Mouse (Mus musculus): ENCODE measurements around the gene Grid1. TPM values are rescaled to one million over a fixed set of nuclear protein-coding genes. Genes with fewer than 3 reads are reported as not detected.

Gene Grid1
- polyA plus RNA-seq, 1 experiment from 2014 or later, result 0.61 TPM

DNA sequence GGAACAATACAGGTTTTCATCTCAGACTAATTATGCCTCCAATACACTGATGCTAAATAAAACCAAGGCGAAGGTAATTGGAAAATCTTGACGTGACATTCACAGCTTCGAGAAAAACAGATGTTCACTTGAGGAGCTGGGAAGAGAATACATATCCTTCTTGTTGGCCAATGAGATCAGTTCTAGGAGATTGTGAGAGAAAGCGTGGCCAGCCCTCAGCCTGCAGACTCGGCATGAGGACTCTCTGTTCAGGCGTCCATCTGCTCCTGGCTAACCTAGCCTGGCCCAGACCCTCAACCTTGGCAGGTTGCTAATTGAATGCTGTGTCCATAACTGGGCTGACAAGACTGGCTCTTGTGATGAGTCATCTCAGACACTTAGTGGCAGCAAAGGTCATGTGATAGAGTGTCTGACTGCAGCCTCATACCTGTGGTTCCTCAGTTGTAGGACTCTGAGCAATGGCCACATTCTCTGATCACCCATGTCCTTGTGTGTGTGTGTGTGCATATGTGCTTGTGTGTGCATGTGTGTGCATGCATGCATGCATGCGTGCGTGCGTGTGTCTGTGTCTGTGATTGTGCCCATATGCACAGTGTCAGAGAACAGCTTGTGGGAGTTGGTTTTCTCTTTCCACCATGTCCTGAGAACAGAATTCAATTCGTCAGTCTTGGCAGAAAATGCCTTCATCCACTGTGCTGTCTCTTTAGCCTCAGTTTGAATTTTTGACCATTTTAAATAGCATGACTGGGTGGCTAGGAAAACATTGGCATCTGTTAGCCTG is 225.2 kb downstream of the Grid1 start:
- 90% methylated on average over 10 of the region's 10 CpGs for WGBS

DNA sequence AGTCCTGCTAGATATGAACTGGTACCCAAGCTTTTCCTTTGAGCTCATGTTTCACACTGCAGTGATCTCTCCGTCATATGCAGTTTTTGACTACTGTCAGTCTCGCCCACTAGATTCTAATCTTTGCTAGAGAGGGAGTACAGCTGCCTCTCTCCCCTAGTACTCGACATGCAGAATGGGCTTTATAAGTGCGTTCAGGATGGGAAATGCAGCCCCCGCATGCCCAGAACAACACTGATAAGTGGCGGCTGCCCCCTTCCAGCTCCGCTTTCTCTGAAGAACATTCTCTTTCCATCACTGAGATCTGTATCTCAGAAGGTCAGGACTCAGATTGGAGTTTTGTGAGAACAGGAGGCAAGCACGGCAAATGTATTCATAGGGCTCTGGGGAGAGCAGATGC is 229.3 kb downstream of the Grid1 start:
- no peak for ATAC-seq (ENCODE audit: low FRiP score)
- 84% methylated on average over 8 of the region's 8 CpGs for WGBS
- Histone ChIP-seq H3K27ac (ENCODE audit: low read depth, low read length) (no peak overlapping the region), H3K36me3 (ENCODE audit: control insufficient read depth, insufficient read depth, low read length) (no peaks in the 10 kb centered on the region), H3K4me1 (ENCODE audit: control insufficient read depth, insufficient read depth, low read length) (no peaks in the 10 kb centered on the region), H3K4me3 (ENCODE audit: low read depth, low read length) (no peak overlapping the region), H3K9ac (ENCODE audit: low read length) (no peak overlapping the region), H3K27me3 (ENCODE audit: control insufficient read depth, insufficient read depth, low read length) (no peaks in the 10 kb centered on the region), H3K9me3 (ENCODE audit: control insufficient read depth, low read length) (no peaks in the 10 kb centered on the region), H3K4me2 (no peak overlapping the region)
- no peak for DNase-seq (ENCODE audit: low spot score, missing footprints)

More for the DNA sequence above, 225.2 kb downstream of the Grid1 start:
- no peak overlapping the region for H3K27ac ChIP-seq (ENCODE audit: low read depth, low read length)
- H3K27me3 ChIP-seq (ENCODE audit: control insufficient read depth, insufficient read depth, low read length), result no peaks in the 10 kb centered on the region
- no peaks in the 10 kb centered on the region for H3K9me3 ChIP-seq (ENCODE audit: control insufficient read depth, low read length)
- ATAC-seq (ENCODE audit: low FRiP score) (no peak), DNase-seq (ENCODE audit: low spot score, missing footprints) (no peak)
- no peak overlapping the region for H3K4me2 ChIP-seq
- H3K9ac ChIP-seq (ENCODE audit: low read length), result no peak overlapping the region
- H3K4me1 ChIP-seq (ENCODE audit: control insufficient read depth, insufficient read depth, low read length), result no peaks in the 10 kb centered on the region
- H3K36me3 ChIP-seq (ENCODE audit: control insufficient read depth, insufficient read depth, low read length), result no peaks in the 10 kb centered on the region
- no peak overlapping the region for H3K4me3 ChIP-seq (ENCODE audit: low read depth, low read length)

DNA sequence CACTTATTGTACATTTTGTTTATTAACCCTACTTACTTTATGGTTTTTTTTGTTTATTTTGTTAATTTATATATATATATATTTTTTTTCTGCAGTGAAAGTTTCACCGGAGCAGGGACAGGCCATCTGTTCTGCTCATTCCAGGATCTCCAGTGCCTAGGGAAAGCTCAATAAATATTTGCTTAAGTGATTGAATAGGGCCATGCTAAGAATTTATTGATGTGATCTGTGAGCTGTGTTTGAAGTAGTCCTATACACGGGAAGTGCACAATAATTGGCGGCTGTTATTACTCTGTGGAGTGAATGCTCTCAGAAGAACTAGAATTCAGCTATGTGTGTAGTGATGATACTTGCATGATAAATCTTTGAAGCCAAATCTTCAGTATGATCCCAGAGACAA is 234.2 kb downstream of the Grid1 start:
- H3K27ac ChIP-seq (ENCODE audit: low read depth, low read length), result no peak overlapping the region
- H3K36me3 ChIP-seq (ENCODE audit: control insufficient read depth, insufficient read depth, low read length), result no peaks in the 10 kb centered on the region
- DNase-seq (ENCODE audit: low spot score, missing footprints) (no peak), ATAC-seq (ENCODE audit: low FRiP score) (peak; percentile 64; the same call in 1 of the 2 replicates)
- H3K27me3 ChIP-seq (ENCODE audit: control insufficient read depth, insufficient read depth, low read length), result no peaks in the 10 kb centered on the region
- no peak overlapping the region for H3K4me3 ChIP-seq (ENCODE audit: low read depth, low read length)
- H3K9ac ChIP-seq (ENCODE audit: low read length), result no peak overlapping the region
- H3K4me1 ChIP-seq (ENCODE audit: control insufficient read depth, insufficient read depth, low read length), result no peaks in the 10 kb centered on the region
- no peaks in the 10 kb centered on the region for H3K9me3 ChIP-seq (ENCODE audit: control insufficient read depth, low read length)
- H3K4me2 ChIP-seq, result no peak overlapping the region
- WGBS, result 80% methylated on average over 3 of the region's 3 CpGs

- H3K36me3 ChIP-seq (ENCODE audit: control insufficient read depth, insufficient read depth, low read length), result no peaks in the 10 kb centered on the region
- no peak overlapping the region for H3K4me2 ChIP-seq
- no peaks in the 10 kb centered on the region for H3K4me1 ChIP-seq (ENCODE audit: control insufficient read depth, insufficient read depth, low read length)
- ATAC-seq (ENCODE audit: low FRiP score) (peak; percentile 83), DNase-seq (ENCODE audit: low spot score, missing footprints) (no peak)
- H3K27me3 ChIP-seq (ENCODE audit: control insufficient read depth, insufficient read depth, low read length), result no peaks in the 10 kb centered on the region
- 75% methylated on average over 6 of the region's 6 CpGs for WGBS
- no peak overlapping the region for H3K9ac ChIP-seq (ENCODE audit: low read length)
- no peak overlapping the region for H3K4me3 ChIP-seq (ENCODE audit: low read depth, low read length)
- no peak overlapping the region for H3K27ac ChIP-seq (ENCODE audit: low read depth, low read length)
- no peaks in the 10 kb centered on the region for H3K9me3 ChIP-seq (ENCODE audit: control insufficient read depth, low read length)
These were observed 254.7 kb downstream of the Grid1 start for GRCm38 (mm10) chr14:35074636-35075035.

DNA sequence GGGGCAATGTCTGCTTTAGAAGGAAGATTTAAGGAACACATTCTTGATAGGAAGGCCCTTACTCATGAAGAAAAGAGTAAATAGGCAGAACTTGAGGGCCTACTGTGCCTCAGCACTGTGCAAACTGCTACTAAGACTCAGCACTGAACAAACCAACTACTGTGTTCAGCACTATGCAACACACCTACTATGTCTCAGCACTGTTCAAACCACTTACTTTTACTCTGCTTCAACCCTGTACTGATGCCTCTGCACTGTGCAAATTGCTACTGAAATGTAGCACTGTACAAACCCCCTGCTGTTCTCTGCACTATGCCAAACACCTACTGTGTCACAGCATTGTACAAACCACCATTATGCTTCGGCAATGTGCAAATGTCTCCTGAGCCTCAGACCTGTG is 260.0 kb downstream of the Grid1 start:
- Histone ChIP-seq H3K4me2 (no peak overlapping the region), H3K27ac (ENCODE audit: low read depth, low read length) (no peak overlapping the region), H3K9me3 (ENCODE audit: control insufficient read depth, low read length) (no peaks in the 10 kb centered on the region), H3K9ac (ENCODE audit: low read length) (no peak overlapping the region), H3K4me1 (ENCODE audit: control insufficient read depth, insufficient read depth, low read length) (no peaks in the 10 kb centered on the region), H3K4me3 (ENCODE audit: low read depth, low read length) (no peak overlapping the region), H3K36me3 (ENCODE audit: control insufficient read depth, insufficient read depth, low read length) (no peaks in the 10 kb centered on the region), H3K27me3 (ENCODE audit: control insufficient read depth, insufficient read depth, low read length) (no peaks in the 10 kb centered on the region)
- no peak for DNase-seq (ENCODE audit: low spot score, missing footprints)
- ATAC-seq (ENCODE audit: low FRiP score), result no peak
- 85% methylated on average over 1 of the region's 1 CpGs for WGBS

DNA sequence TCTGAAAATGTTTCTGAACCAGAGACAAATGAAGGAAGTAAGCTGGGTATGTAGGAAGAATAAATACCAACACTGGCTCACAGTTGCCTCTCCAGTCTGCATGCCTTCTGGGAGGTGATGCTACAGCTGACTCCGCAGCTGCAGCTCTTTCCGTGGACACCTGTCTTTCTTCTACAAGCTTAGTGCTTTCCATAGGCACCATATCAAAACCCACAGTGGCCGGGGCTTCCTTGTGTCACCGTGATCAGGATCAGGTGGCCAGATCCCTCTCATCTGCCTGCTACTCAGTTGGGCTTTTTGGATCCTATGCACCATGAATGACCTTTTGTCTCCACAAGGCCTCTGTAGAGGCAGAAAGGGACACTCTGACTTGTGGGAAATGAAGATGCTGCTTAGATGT is 272.7 kb downstream of the Grid1 start:
- Histone ChIP-seq H3K4me3 (ENCODE audit: low read depth, low read length) (no peak overlapping the region), H3K9ac (ENCODE audit: low read length) (no peak overlapping the region), H3K4me1 (ENCODE audit: control insufficient read depth, insufficient read depth, low read length) (peaks cover 8% of the 10 kb centered on the region), H3K4me2 (no peak overlapping the region), H3K9me3 (ENCODE audit: control insufficient read depth, low read length) (no peaks in the 10 kb centered on the region), H3K27ac (ENCODE audit: low read depth, low read length) (no peak overlapping the region), H3K36me3 (ENCODE audit: control insufficient read depth, insufficient read depth, low read length) (no peaks in the 10 kb centered on the region), H3K27me3 (ENCODE audit: control insufficient read depth, insufficient read depth, low read length) (no peaks in the 10 kb centered on the region)
- 91% methylated on average over 4 of the region's 4 CpGs for WGBS
- ATAC-seq (ENCODE audit: low FRiP score) (no peak), DNase-seq (ENCODE audit: low spot score, missing footprints) (no peak)

DNA sequence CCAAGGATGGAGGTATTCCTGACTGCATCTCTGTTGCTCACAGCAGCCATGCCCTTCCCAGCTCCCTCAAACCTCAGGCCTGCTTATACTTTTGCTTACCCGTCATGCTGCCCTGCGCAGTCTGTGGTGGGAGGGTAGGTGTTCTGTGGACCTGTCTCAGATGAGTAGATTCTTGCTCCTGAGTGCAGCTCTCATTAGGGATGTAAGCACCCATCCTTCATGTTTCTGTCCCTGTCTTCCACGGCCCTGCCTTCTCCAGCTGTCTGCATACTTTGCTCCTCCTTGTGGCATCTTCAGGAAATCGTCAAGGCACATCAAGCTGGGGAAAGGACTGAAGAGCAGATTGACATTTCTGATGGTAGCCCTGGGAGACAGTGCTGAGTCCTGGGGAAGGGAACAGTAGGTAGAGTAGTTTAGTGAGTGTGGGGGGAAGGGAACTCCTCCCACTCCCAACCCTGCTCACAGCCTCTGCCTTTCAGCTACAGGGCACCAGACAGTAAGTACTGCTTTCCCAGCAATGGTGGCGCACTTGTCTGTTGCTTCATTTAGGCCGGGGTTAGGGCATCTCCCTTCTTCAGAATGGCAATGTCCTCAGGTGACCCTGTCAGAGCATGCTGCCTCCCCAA is 273.8 kb downstream of the Grid1 start:
- 51% methylated on average over 6 of the region's 6 CpGs for WGBS
- H3K4me2 ChIP-seq, result no peak overlapping the region
- H3K9ac ChIP-seq (ENCODE audit: low read length), result no peak overlapping the region
- H3K9me3 ChIP-seq (ENCODE audit: control insufficient read depth, low read length), result no peaks in the 10 kb centered on the region
- no peaks in the 10 kb centered on the region for H3K27me3 ChIP-seq (ENCODE audit: control insufficient read depth, insufficient read depth, low read length)
- ATAC-seq (ENCODE audit: low FRiP score), result peak; percentile 52; the same call in 1 of the 2 replicates
- peaks cover 8% of the 10 kb centered on the region for H3K4me1 ChIP-seq (ENCODE audit: control insufficient read depth, insufficient read depth, low read length)
- DNase-seq (ENCODE audit: low spot score, missing footprints), result no peak
- H3K27ac ChIP-seq (ENCODE audit: low read depth, low read length), result no peak overlapping the region
- H3K36me3 ChIP-seq (ENCODE audit: control insufficient read depth, insufficient read depth, low read length), result no peaks in the 10 kb centered on the region
- H3K4me3 ChIP-seq (ENCODE audit: low read depth, low read length), result no peak overlapping the region

DNA sequence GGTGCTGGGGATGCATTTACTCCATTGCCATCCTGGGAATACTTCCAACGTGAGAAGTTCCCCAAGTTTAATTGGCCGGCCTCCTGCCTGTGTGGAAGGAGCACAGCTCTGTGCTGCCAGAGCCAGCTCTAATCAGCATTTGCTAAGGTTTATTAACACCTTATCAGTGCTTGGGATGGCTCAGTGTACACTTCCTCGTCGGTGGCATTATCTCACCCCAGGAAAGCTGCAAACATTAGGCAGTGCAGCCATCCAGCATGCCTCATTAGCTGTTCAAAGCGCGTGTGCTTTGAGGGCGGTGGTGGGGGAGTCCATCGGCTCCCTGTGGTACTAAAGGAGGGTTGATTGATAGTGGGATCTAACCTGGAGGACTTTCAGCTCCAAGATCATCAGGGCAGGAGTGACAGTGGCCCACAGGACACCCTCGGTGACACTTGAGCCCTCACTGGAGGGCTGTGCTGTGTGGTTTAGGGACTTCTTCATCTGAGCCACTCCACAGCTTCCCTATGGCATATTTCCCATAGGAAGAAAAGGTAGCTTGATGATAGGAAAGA is 275.7 kb downstream of the Grid1 start:
- Histone ChIP-seq H3K27ac (ENCODE audit: low read depth, low read length) (no peak overlapping the region), H3K36me3 (ENCODE audit: control insufficient read depth, insufficient read depth, low read length) (no peaks in the 10 kb centered on the region), H3K27me3 (ENCODE audit: control insufficient read depth, insufficient read depth, low read length) (no peaks in the 10 kb centered on the region), H3K4me1 (ENCODE audit: control insufficient read depth, insufficient read depth, low read length) (peaks cover 8% of the 10 kb centered on the region), H3K4me2 (no peak overlapping the region), H3K9ac (ENCODE audit: low read length) (no peak overlapping the region), H3K4me3 (ENCODE audit: low read depth, low read length) (no peak overlapping the region), H3K9me3 (ENCODE audit: control insufficient read depth, low read length) (no peaks in the 10 kb centered on the region)
- no peak for DNase-seq (ENCODE audit: low spot score, missing footprints)
- WGBS, result 46% methylated on average over 9 of the region's 9 CpGs
- no peak for ATAC-seq (ENCODE audit: low FRiP score)

DNA sequence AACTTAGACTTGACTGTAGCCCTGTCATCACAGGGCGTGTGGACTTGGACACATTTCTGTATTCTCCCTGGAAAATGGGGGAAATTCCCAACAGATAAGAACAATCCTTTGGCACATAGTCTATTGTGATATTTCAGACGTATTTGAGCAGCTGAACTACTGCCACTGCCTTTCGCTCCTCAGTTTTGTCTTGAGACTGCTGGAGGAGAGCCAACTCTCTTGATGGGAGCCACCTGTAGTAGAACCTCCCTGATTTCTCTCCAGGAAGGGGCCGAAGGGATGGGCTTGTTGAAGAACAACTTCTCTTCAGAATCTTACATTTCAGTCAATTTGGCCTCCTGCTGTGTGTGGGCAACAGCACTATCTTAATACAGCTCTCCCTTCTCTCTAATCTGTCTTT is 276.2 kb downstream of the Grid1 start:
- H3K36me3 ChIP-seq (ENCODE audit: control insufficient read depth, insufficient read depth, low read length), result no peaks in the 10 kb centered on the region
- no peak for ATAC-seq (ENCODE audit: low FRiP score)
- H3K27me3 ChIP-seq (ENCODE audit: control insufficient read depth, insufficient read depth, low read length), result no peaks in the 10 kb centered on the region
- no peak overlapping the region for H3K4me2 ChIP-seq
- DNase-seq (ENCODE audit: low spot score, missing footprints), result no peak
- H3K27ac ChIP-seq (ENCODE audit: low read depth, low read length), result no peak overlapping the region
- no peaks in the 10 kb centered on the region for H3K9me3 ChIP-seq (ENCODE audit: control insufficient read depth, low read length)
- H3K9ac ChIP-seq (ENCODE audit: low read length), result no peak overlapping the region
- H3K4me1 ChIP-seq (ENCODE audit: control insufficient read depth, insufficient read depth, low read length), result peaks cover 8% of the 10 kb centered on the region
- 48% methylated on average over 4 of the region's 4 CpGs for WGBS
- no peak overlapping the region for H3K4me3 ChIP-seq (ENCODE audit: low read depth, low read length)

All from midbrain, embryonic 11.5 days (tissue).